Mouse (Mus musculus) liver, postnatal 0 days (tissue): ENCODE data around the gene Ccdc93.

Source experiments
- CTCF ChIP-seq: sonication (generic); IDR thresholded peaks from 2 replicates; pipeline ENCODE4 v1.5.1; 2016; ENCODE audit warnings: antibody characterized with exemption, low read depth
- EP300 ChIP-seq: IDR thresholded peaks from 2 replicates; pipeline ENCODE4 v1.6.1; 2016; ENCODE audit warnings: antibody characterized with exemption, low read depth, mild to moderate bottlenecking

DNA sequence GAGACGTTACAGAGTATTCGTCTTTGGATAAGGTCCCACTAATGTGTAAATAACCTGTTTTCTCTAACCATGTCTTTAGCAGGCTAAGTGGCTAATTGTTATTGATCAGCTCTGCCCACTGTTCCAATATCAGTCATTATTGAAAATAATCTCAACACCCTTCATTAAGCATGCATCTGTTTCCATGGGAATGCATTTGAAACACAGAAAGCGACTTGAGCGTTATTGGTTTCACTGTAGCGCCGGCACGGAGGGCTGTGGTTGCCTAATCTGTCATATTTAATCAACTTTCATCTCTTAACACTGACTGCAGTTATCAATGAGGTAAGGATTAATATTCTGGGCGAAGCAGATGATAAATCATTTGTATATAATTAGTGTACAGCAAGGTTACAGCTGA lies 40.0 kb upstream of the Ccdc93 start:
- TF ChIP-seq CTCF (no peak), EP300 (no peak)
